Mouse (Mus musculus) left cerebral cortex, adult 9 months (tissue): ENCODE measurements around the gene Zfp142.
A peak's percentile ranks its signal among the peaks of the same experiment; 100 is the strongest.

Experiments
- DNase-seq, 2 experiments: peaks; one replicate each; pipeline ENCODE4 v3.0.0; 2022; ENCODE audit warnings: low spot score in 2 of 2

The Zfp142 gene

GRCm38 (mm10) chr1:74587773-74588445 is at the start of gene Zfp142, which contains the start of gene Bcs1l:
Gene Zfp142 (minus strand): TSS chr1:74588246.
Gene Bcs1l (plus strand): TSS chr1:74588289.
- peak; percentile 98 to 99 for DNase-seq

GRCm38 (mm10) chr1:74632734-74633133 is 44.7 kb upstream of the Zfp142 start:
- no peak for DNase-seq

- no peak for DNase-seq
Observed at GRCm38 (mm10) chr1:74628001-74628400, 40.0 kb upstream of the Zfp142 start.

GRCm38 (mm10) chr1:74626076-74626475 is 38.0 kb upstream of the Zfp142 start:
- DNase-seq = no peak

GRCm38 (mm10) chr1:74624183-74624582 is 36.1 kb upstream of the Zfp142 start:
- no peak for DNase-seq

- peak; percentile 56 to 89 for DNase-seq
Observed at GRCm38 (mm10) chr1:74601267-74601962, 13.4 kb upstream of the Zfp142 start, which contains the start of the genes Rnf25 and Stk36. Gene Rnf25 (minus strand): TSS chr1:74601397. Gene Stk36 (plus strand): TSS chr1:74601445.

GRCm38 (mm10) chr1:74600501-74601266 is 12.6 kb upstream of the Zfp142 start:
- no peak for DNase-seq

GRCm38 (mm10) chr1:74594434-74594833 is 6.4 kb upstream of the Zfp142 start:
- no peak for DNase-seq

- peak in 1 of 2 experiments; percentile 86 for DNase-seq
Observed at GRCm38 (mm10) chr1:74587233-74587772, 743 bp downstream of the Zfp142 start.

GRCm38 (mm10) chr1:74584616-74585398 is 3.2 kb downstream of the Zfp142 start:
- no peak for DNase-seq

GRCm38 (mm10) chr1:74582621-74583020 is 5.4 kb downstream of the Zfp142 start:
- no peak for DNase-seq

GRCm38 (mm10) chr1:74569739-74570719 is 18.0 kb downstream of the Zfp142 start:
- DNase-seq = no peak

GRCm38 (mm10) chr1:74565834-74566233 is 22.2 kb downstream of the Zfp142 start:
- no peak for DNase-seq

GRCm38 (mm10) chr1:74559061-74559460 is 29.0 kb downstream of the Zfp142 start:
- DNase-seq = no peak

- no peak for DNase-seq
Observed at GRCm38 (mm10) chr1:74544184-74544583, 43.9 kb downstream of the Zfp142 start, which contains the start of gene Usp37. Gene Usp37 (minus strand): TSS chr1:74544284.

GRCm38 (mm10) chr1:74542451-74542961 is 45.5 kb downstream of the Zfp142 start, which contains the start of gene Plcd4:
Gene Plcd4 (plus strand): TSS chr1:74542888.
- peak in 1 of 2 experiments; percentile 19 for DNase-seq

GRCm38 (mm10) chr1:74538650-74539049 is 49.4 kb downstream of the Zfp142 start:
- peak in 1 of 2 experiments; percentile 7 for DNase-seq

GRCm38 (mm10) chr1:74528589-74528988 is 59.5 kb downstream of the Zfp142 start:
- no peak for DNase-seq

- DNase-seq = no peak
Observed at GRCm38 (mm10) chr1:74524746-74525145, 63.3 kb downstream of the Zfp142 start.
